Mouse (Mus musculus): ENCODE data around the gene Barhl1. TPM values are rescaled to one million over a fixed set of nuclear protein-coding genes. Genes with fewer than 3 reads are reported as not detected.

The Barhl1 gene
- polyA plus RNA-seq, 1 experiment from 2014 or later: not detected

- Histone ChIP-seq H3K9me3 (replicated peaks) (no peaks in the 10 kb centered on the region), H3K36me3 (peaks cover 21% of the 10 kb centered on the region), H3K27me3 (ENCODE audit: low read depth, poor library complexity, severe bottlenecking) (peaks cover 96% of the 10 kb centered on the region), H3K27ac (no peak overlapping the region), H3K4me1 (peaks cover 25% of the 10 kb centered on the region), H3K4me3 (peak overlapping the region; percentile 6; the same call in 1 of the 2 replicates)
- 1% methylated on average over 41 of the region's 41 CpGs for WGBS
- peak; percentile 54 for DNase-seq (ENCODE audit: low spot score)
Measured at GRCm38 (mm10) chr2:28909186-28909817, 7.2 kb downstream of the Barhl1 start.

- no peak overlapping the region for H3K27ac ChIP-seq
- peak overlapping the region; percentile 42 for H3K4me3 ChIP-seq
- under 1% methylated on average over 38 of the region's 39 CpGs for WGBS
- H3K9me3 ChIP-seq (replicated peaks): no peaks in the 10 kb centered on the region
- peaks cover 89% of the 10 kb centered on the region for H3K27me3 ChIP-seq (ENCODE audit: low read depth, poor library complexity, severe bottlenecking)
- peaks cover 23% of the 10 kb centered on the region for H3K36me3 ChIP-seq
- peaks cover 25% of the 10 kb centered on the region for H3K4me1 ChIP-seq
- peak; percentile 55 for DNase-seq (ENCODE audit: low spot score)
Measured at GRCm38 (mm10) chr2:28908389-28909153, 7.9 kb downstream of the Barhl1 start.

GRCm38 (mm10) chr2:28907691-28908388 lies 8.6 kb downstream of the Barhl1 start:
- Histone ChIP-seq H3K4me3 (peak overlapping the region; percentile 42), H3K27me3 (ENCODE audit: low read depth, poor library complexity, severe bottlenecking) (peaks cover 81% of the 10 kb centered on the region), H3K36me3 (peaks cover 25% of the 10 kb centered on the region), H3K27ac (no peak overlapping the region), H3K9me3 (replicated peaks) (no peaks in the 10 kb centered on the region), H3K4me1 (peaks cover 25% of the 10 kb centered on the region)
- WGBS: 2% methylated on average over 10 of the region's 10 CpGs
- peak; percentile 47 for DNase-seq (ENCODE audit: low spot score)

- WGBS: 72% methylated on average over 4 of the region's 4 CpGs
- H3K9me3 ChIP-seq (replicated peaks): no peaks in the 10 kb centered on the region
- peaks cover 59% of the 10 kb centered on the region for H3K27me3 ChIP-seq (ENCODE audit: low read depth, poor library complexity, severe bottlenecking)
- no peak overlapping the region for H3K4me3 ChIP-seq
- H3K4me1 ChIP-seq: peaks cover 19% of the 10 kb centered on the region
- no peak for DNase-seq (ENCODE audit: low spot score)
- H3K36me3 ChIP-seq: peaks cover 39% of the 10 kb centered on the region
- H3K27ac ChIP-seq: no peak overlapping the region
Measured at GRCm38 (mm10) chr2:28905561-28905960, 10.9 kb downstream of the Barhl1 start.

- peaks cover 51% of the 10 kb centered on the region for H3K27me3 ChIP-seq (ENCODE audit: low read depth, poor library complexity, severe bottlenecking)
Measured at GRCm38 (mm10) chr2:28904786-28905185, 11.7 kb downstream of the Barhl1 start.

GRCm38 (mm10) chr2:28903871-28904270 lies 12.6 kb downstream of the Barhl1 start:
- H3K4me1 ChIP-seq: peaks cover 11% of the 10 kb centered on the region
- H3K9me3 ChIP-seq (replicated peaks): no peaks in the 10 kb centered on the region
- peaks cover 56% of the 10 kb centered on the region for H3K36me3 ChIP-seq
- H3K27me3 ChIP-seq (ENCODE audit: low read depth, poor library complexity, severe bottlenecking): peaks cover 42% of the 10 kb centered on the region
- H3K27ac ChIP-seq: no peak overlapping the region
- DNase-seq (ENCODE audit: low spot score): no peak
- WGBS: 93% methylated on average over 5 of the region's 5 CpGs
- no peak overlapping the region for H3K4me3 ChIP-seq

More at GRCm38 (mm10) chr2:28904786-28905185, 11.7 kb downstream of the Barhl1 start:
- WGBS: 90% methylated on average over 9 of the region's 9 CpGs
- Histone ChIP-seq H3K27ac (no peak overlapping the region), H3K36me3 (peaks cover 46% of the 10 kb centered on the region), H3K9me3 (replicated peaks) (no peaks in the 10 kb centered on the region), H3K4me1 (peaks cover 19% of the 10 kb centered on the region), H3K4me3 (no peak overlapping the region)
- DNase-seq (ENCODE audit: low spot score): no peak

- H3K9me3 ChIP-seq (replicated peaks): no peaks in the 10 kb centered on the region
- 93% methylated on average over 8 of the region's 8 CpGs for WGBS
- no peak overlapping the region for H3K4me3 ChIP-seq
- peaks cover 69% of the 10 kb centered on the region for H3K36me3 ChIP-seq
- H3K4me1 ChIP-seq: no peaks in the 10 kb centered on the region
- H3K27me3 ChIP-seq (ENCODE audit: low read depth, poor library complexity, severe bottlenecking): peaks cover 26% of the 10 kb centered on the region
- no peak overlapping the region for H3K27ac ChIP-seq
- no peak for DNase-seq (ENCODE audit: low spot score)
Measured at GRCm38 (mm10) chr2:28902291-28902690, 14.2 kb downstream of the Barhl1 start.

GRCm38 (mm10) chr2:28897340-28897899 lies 19.0 kb downstream of the Barhl1 start:
- 91% methylated on average over 4 of the region's 4 CpGs for WGBS
- Histone ChIP-seq H3K9me3 (replicated peaks) (no peaks in the 10 kb centered on the region), H3K4me1 (no peaks in the 10 kb centered on the region), H3K27me3 (ENCODE audit: low read depth, poor library complexity, severe bottlenecking) (no peaks in the 10 kb centered on the region), H3K36me3 (peaks cover 89% of the 10 kb centered on the region), H3K27ac (no peak overlapping the region), H3K4me3 (no peak overlapping the region)
- DNase-seq (ENCODE audit: low spot score): no peak

- peaks cover 92% of the 10 kb centered on the region for H3K36me3 ChIP-seq
- no peak for DNase-seq (ENCODE audit: low spot score)
- H3K27ac ChIP-seq: no peak overlapping the region
- 93% methylated on average over 7 of the region's 7 CpGs for WGBS
- no peaks in the 10 kb centered on the region for H3K27me3 ChIP-seq (ENCODE audit: low read depth, poor library complexity, severe bottlenecking)
- no peak overlapping the region for H3K4me3 ChIP-seq
- H3K9me3 ChIP-seq (replicated peaks): no peaks in the 10 kb centered on the region
- H3K4me1 ChIP-seq: no peaks in the 10 kb centered on the region
Measured at GRCm38 (mm10) chr2:28895876-28896275, 20.6 kb downstream of the Barhl1 start.

GRCm38 (mm10) chr2:28893526-28893925 lies 22.9 kb downstream of the Barhl1 start:
- H3K27ac ChIP-seq: no peak overlapping the region
- DNase-seq (ENCODE audit: low spot score): no peak
- H3K4me1 ChIP-seq: no peaks in the 10 kb centered on the region
- peaks cover 91% of the 10 kb centered on the region for H3K36me3 ChIP-seq
- WGBS: 73% methylated on average over 6 of the region's 6 CpGs
- H3K4me3 ChIP-seq: no peak overlapping the region
- no peaks in the 10 kb centered on the region for H3K27me3 ChIP-seq (ENCODE audit: low read depth, poor library complexity, severe bottlenecking)
- no peaks in the 10 kb centered on the region for H3K9me3 ChIP-seq (replicated peaks)

GRCm38 (mm10) chr2:28892796-28893195 lies 23.7 kb downstream of the Barhl1 start:
- no peaks in the 10 kb centered on the region for H3K9me3 ChIP-seq (replicated peaks)
- H3K4me1 ChIP-seq: no peaks in the 10 kb centered on the region
- H3K36me3 ChIP-seq: peaks cover 91% of the 10 kb centered on the region
- H3K27me3 ChIP-seq (ENCODE audit: low read depth, poor library complexity, severe bottlenecking): no peaks in the 10 kb centered on the region
- no peak overlapping the region for H3K4me3 ChIP-seq
- 73% methylated on average over 1 of the region's 1 CpGs for WGBS
- no peak overlapping the region for H3K27ac ChIP-seq
- no peak for DNase-seq (ENCODE audit: low spot score)

- no peak overlapping the region for H3K27ac ChIP-seq
- DNase-seq (ENCODE audit: low spot score): no peak
- peaks cover 83% of the 10 kb centered on the region for H3K36me3 ChIP-seq
- H3K4me1 ChIP-seq: no peaks in the 10 kb centered on the region
- 87% methylated on average over 4 of the region's 4 CpGs for WGBS
- no peaks in the 10 kb centered on the region for H3K27me3 ChIP-seq (ENCODE audit: low read depth, poor library complexity, severe bottlenecking)
- H3K9me3 ChIP-seq (replicated peaks): no peaks in the 10 kb centered on the region
- no peak overlapping the region for H3K4me3 ChIP-seq
Measured at GRCm38 (mm10) chr2:28884914-28885313, 31.6 kb downstream of the Barhl1 start.

All from limb, embryonic 10.5 days (tissue).